ENCODE assay signal across 8 mouse cellular contexts in the genomic region with DNA sequence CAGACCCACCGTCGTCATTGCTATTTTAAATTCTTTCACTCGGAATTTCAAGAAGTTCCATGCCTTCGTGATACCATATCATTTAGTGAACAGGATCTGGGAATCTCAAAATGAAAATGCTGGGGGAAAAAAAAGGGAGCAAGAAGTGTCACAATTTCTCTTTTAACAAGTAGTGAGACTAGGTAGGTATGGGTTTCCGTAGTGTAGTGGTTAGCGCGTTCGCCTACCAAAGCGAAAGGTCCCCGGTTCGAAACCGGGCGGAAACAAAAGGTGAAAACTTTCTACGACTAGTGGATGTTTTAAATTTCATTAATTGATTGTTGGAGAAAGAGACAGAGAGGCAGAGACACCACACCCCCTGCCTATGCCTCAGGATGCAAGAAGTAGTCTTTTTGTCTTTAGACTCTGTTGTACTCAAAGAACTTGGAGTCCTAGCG. TPM values are rescaled to one million over a fixed set of nuclear protein-coding genes. Genes with fewer than 3 reads are reported as not detected.
DNase-seq lines count a peak whose midpoint lies in the region; ATAC-seq and TF ChIP-seq lines count a peak whose summit lies in the region.

No protein-coding gene starts in this region.

- intact Hi-C loops in heart, postnatal 10 days (cut with DNase I), result no loop called here

- peaks cover 58% of the 10 kb centered on the region for H3K4me1 ChIP-seq in E14TG2a.4 (replicated peaks; ENCODE audit: low read depth, low read length)
- H3K4me1 ChIP-seq in embryonic facial prominence, embryonic 13.5 days, result peaks cover 9% of the 10 kb centered on the region; the same call in 1 of the 2 replicates

- H3K27ac ChIP-seq in embryonic facial prominence, embryonic 13.5 days, result no peak overlapping the region
- H3K27ac ChIP-seq in macrophage, result no peak overlapping the region

- H3K9me3 ChIP-seq in E14TG2a.4 (ENCODE audit: low read length), result peaks cover 5% of the 10 kb centered on the region
- H3K9me3 ChIP-seq in embryonic facial prominence, embryonic 13.5 days, result no peaks in the 10 kb centered on the region

- H3K4me3 ChIP-seq in E14TG2a.4 (replicated peaks; ENCODE audit: low read length) (peak overlapping the region; percentile 69), macrophage (ENCODE audit: inconsistent target) (peak overlapping the region; percentile 8; the same call in 1 of the 2 replicates)
- peak overlapping the region; percentile 46 for H3K4me3 ChIP-seq in embryonic facial prominence, embryonic 13.5 days

- H3K4me2 ChIP-seq in embryonic facial prominence, embryonic 13.5 days, result peak overlapping the region; percentile 80

- no peaks in the 10 kb centered on the region for H3K79me2 ChIP-seq in macrophage (ENCODE audit: inconsistent target)

- no peaks in the 10 kb centered on the region for H3K36me3 ChIP-seq in E14TG2a.4 (ENCODE audit: insufficient read depth, low read length)
- H3K36me3 ChIP-seq in embryonic facial prominence, embryonic 13.5 days, result no peaks in the 10 kb centered on the region
- no peaks in the 10 kb centered on the region for H3K36me3 ChIP-seq in macrophage (ENCODE audit: inconsistent target)

- peak; percentile 68 for DNase-seq in adrenal gland, postnatal 10 days
- peak; percentile 58 to 68 for DNase-seq in heart, postnatal 10 days
- DNase-seq in layer of hippocampus, postnatal 36 days, result peak; percentile 34 to 62
- peak; percentile 33 for DNase-seq in right cerebral cortex, postnatal 14 days
- DNase-seq in urinary bladder, postnatal 25 days (ENCODE audit: low spot score), result no peak

- WGBS in embryonic facial prominence, embryonic 13.5 days, result 1% methylated on average over 15 of the region's 15 CpGs
- 4% methylated on average over 14 of the region's 15 CpGs for WGBS in macrophage (ENCODE audit: missing documents)

- peak overlapping the region; percentile 60 for H3K9ac ChIP-seq in embryonic facial prominence, embryonic 13.5 days

- TF ChIP-seq CTCF in E14TG2a.4 (conservative IDR thresholded peaks at IDR 0.05; ENCODE audit: low read length), result no peak

- no peak for ATAC-seq in embryonic facial prominence, embryonic 13.5 days (ENCODE audit: insufficient number of reproducible peaks, insufficient read depth, low FRiP score, low TSS enrichment, low read depth)

- peaks cover 8% of the 10 kb centered on the region for H3K27me3 ChIP-seq in E14TG2a.4 (ENCODE audit: insufficient read depth, low read length)
- peaks cover 19% of the 10 kb centered on the region for H3K27me3 ChIP-seq in embryonic facial prominence, embryonic 13.5 days

RNA-seq across cellular contexts. Expression of gene Trim7, which starts 2.4 kb away (rescaled TPM):
- 10 to 100 TPM in 1 of 2 experiments, 1 to 10 TPM in 1; 5.3 to 12.0 TPM for total RNA-seq in adrenal gland, postnatal 10 days (2021)
- polyA plus RNA-seq in embryonic facial prominence, embryonic 13.5 days (2015; fragmentation: Nextera tagmentation; extraction: Ambion mirVana), result 1.0 and 1.1 TPM in 2 replicates
- 10 to 100 TPM; 10.1 to 12.8 TPM for total RNA-seq in heart, postnatal 10 days (2021)
- 1 to 10 TPM; 1.6 to 2.5 TPM for total RNA-seq in layer of hippocampus, postnatal 36 days (2021)
- 10 to 100 TPM in 12 of 26 experiments, 1 to 10 TPM in 14; 2.1 to 26.6 (median 9.3) TPM for total RNA-seq in macrophage (2018; cell fraction: chromatin; rRNA removed)
- total RNA-seq in macrophage (2018; cell fraction: cytosol; rRNA removed), result 1 to 10 TPM in 20 of 26 experiments, under 1 TPM in 6; 0.29 to 2.5 (median 1.3) TPM
- total RNA-seq in macrophage (2018; cell fraction: nucleus; rRNA removed), result 10 to 100 TPM in 3 of 26 experiments, 1 to 10 TPM in 23; 1.7 to 11.6 (median 5.5) TPM
- 1.1 to 1.4 TPM (median 1.2 TPM) in 3 replicates for polyA plus RNA-seq in macrophage (2018)

RNA-seq across cellular contexts. Expression of gene Gm12184, which starts 2.9 kb away (rescaled TPM):
- 1 to 10 TPM; 2.5 to 4.9 TPM for total RNA-seq in adrenal gland, postnatal 10 days (2021)
- polyA plus RNA-seq in embryonic facial prominence, embryonic 13.5 days (2015; fragmentation: Nextera tagmentation; extraction: Ambion mirVana), result 3.4 and 3.6 TPM in 2 replicates
- 1 to 10 TPM; 2.9 to 5.0 TPM for total RNA-seq in heart, postnatal 10 days (2021)
- 1 to 10 TPM in 1 of 2 experiments, under 1 TPM in 1; 0.40 to 1.3 TPM for total RNA-seq in layer of hippocampus, postnatal 36 days (2021)
- total RNA-seq in macrophage (2018; cell fraction: chromatin; rRNA removed), result 1 to 10 TPM in 4 of 26 experiments, under 1 TPM in 1, not detected in 21; 0.98 to 1.4 (median 1.3) TPM
- total RNA-seq in macrophage (2018; cell fraction: cytosol; rRNA removed), result 1 to 10 TPM in 21 of 26 experiments, under 1 TPM in 5; 0.47 to 2.3 (median 1.5) TPM
- 1 to 10 TPM in 3 of 26 experiments, under 1 TPM in 10, not detected in 13; 0.40 to 5.6 (median 0.67) TPM for total RNA-seq in macrophage (2018; cell fraction: nucleus; rRNA removed)
- polyA plus RNA-seq in macrophage (2018), result 0.75 to 2.7 TPM (median 1.7 TPM) in 3 replicates

RNA-seq across cellular contexts. Expression of gene Trim41, which starts 6.4 kb away (rescaled TPM):
- 10 to 100 TPM; 42.3 to 42.7 TPM for total RNA-seq in adrenal gland, postnatal 10 days (2021)
- polyA plus RNA-seq in embryonic facial prominence, embryonic 13.5 days (2015; fragmentation: Nextera tagmentation; extraction: Ambion mirVana), result 8.3 and 8.7 TPM in 2 replicates
- 10 to 100 TPM; 27.9 to 30.1 TPM for total RNA-seq in heart, postnatal 10 days (2021)
- total RNA-seq in layer of hippocampus, postnatal 36 days (2021), result 10 to 100 TPM; 58.3 to 59.6 TPM
- total RNA-seq in macrophage (2018; cell fraction: chromatin; rRNA removed), result 100 to 1,000 TPM in 17 of 26 experiments, 10 to 100 TPM in 9; 20.6 to 250 (median 130) TPM
- 10 to 100 TPM; 16.9 to 87.7 (median 65.3) TPM for total RNA-seq in macrophage (2018; cell fraction: cytosol; rRNA removed)
- 100 to 1,000 TPM in 10 of 26 experiments, 10 to 100 TPM in 16; 25.6 to 136 (median 96.6) TPM for total RNA-seq in macrophage (2018; cell fraction: nucleus; rRNA removed)
- polyA plus RNA-seq in macrophage (2018), result 40.1 to 48.8 TPM (median 47.2 TPM) in 3 replicates

RNA-seq across cellular contexts. Expression of gene Rack1, which starts 23.4 kb away (rescaled TPM):
- total RNA-seq in adrenal gland, postnatal 10 days (2021), result 100 to 1,000 TPM; 805 to 857 TPM
- polyA plus RNA-seq in embryonic facial prominence, embryonic 13.5 days (2015; fragmentation: Nextera tagmentation; extraction: Ambion mirVana), result 729 and 806 TPM in 2 replicates
- 100 to 1,000 TPM; 530 to 563 TPM for total RNA-seq in heart, postnatal 10 days (2021)
- total RNA-seq in layer of hippocampus, postnatal 36 days (2021), result 100 to 1,000 TPM; 241 to 254 TPM
- 100 to 1,000 TPM in 23 of 26 experiments, 10 to 100 TPM in 3; 65.6 to 268 (median 152) TPM for total RNA-seq in macrophage (2018; cell fraction: chromatin; rRNA removed)
- total RNA-seq in macrophage (2018; cell fraction: cytosol; rRNA removed), result 100 to 1,000 TPM; 274 to 584 (median 379) TPM
- total RNA-seq in macrophage (2018; cell fraction: nucleus; rRNA removed), result 100 to 1,000 TPM; 112 to 309 (median 144) TPM
- 321 to 741 TPM (median 672 TPM) in 3 replicates for polyA plus RNA-seq in macrophage (2018)

RNA-seq across cellular contexts. Expression of gene Irgm1, which starts 47.9 kb away (rescaled TPM):
- total RNA-seq in adrenal gland, postnatal 10 days (2021), result 10 to 100 TPM; 13.2 to 17.8 TPM
- 3.9 and 4.3 TPM in 2 replicates for polyA plus RNA-seq in embryonic facial prominence, embryonic 13.5 days (2015; fragmentation: Nextera tagmentation; extraction: Ambion mirVana)
- 1 to 10 TPM; 6.5 to 9.5 TPM for total RNA-seq in heart, postnatal 10 days (2021)
- 1 to 10 TPM; 3.2 to 4.3 TPM for total RNA-seq in layer of hippocampus, postnatal 36 days (2021)
- 100 to 1,000 TPM in 15 of 26 experiments, 10 to 100 TPM in 11; 20.5 to 641 (median 175) TPM for total RNA-seq in macrophage (2018; cell fraction: chromatin; rRNA removed)
- total RNA-seq in macrophage (2018; cell fraction: cytosol; rRNA removed), result 100 to 1,000 TPM; 128 to 783 (median 543) TPM
- 100 to 1,000 TPM in 18 of 26 experiments, 10 to 100 TPM in 8; 75.1 to 591 (median 408) TPM for total RNA-seq in macrophage (2018; cell fraction: nucleus; rRNA removed)
- polyA plus RNA-seq in macrophage (2018), result 118 to 323 TPM (median 130 TPM) in 3 replicates

Comparison
In these comparisons a context has a peak if more than half of its experiments do, and no peak if none do; other contexts are left out.
1. H3K4me3 ChIP-seq: peak in every context shown above with its lines; median percentile 69 in E14TG2a.4; 46 in embryonic facial prominence, embryonic 13.5 days; 8 in macrophage.